Mouse (Mus musculus) C2C12 (cell line): ENCODE results near the gene Zswim8. TPM values are rescaled to one million over a fixed set of nuclear protein-coding genes. Genes with fewer than 3 reads are reported as not detected.

Experiments used
- H3K27me3 ChIP-seq: one replicate; pipeline ENCODE4 v1.6.1; 2011; ENCODE audit not compliant: control insufficient read depth, insufficient read depth, insufficient read length
- H3K36me3 ChIP-seq: one replicate; pipeline ENCODE4 v1.6.1; 2011; ENCODE audit not compliant: control insufficient read depth, insufficient read depth
- H3K4me3 ChIP-seq: one replicate; pipeline ENCODE4 v1.5.1; 2011; ENCODE audit warnings: mild to moderate bottlenecking, control low read depth; ENCODE audit not compliant: poor library complexity, insufficient read depth, severe bottlenecking
- H3K79me2 ChIP-seq: one replicate; pipeline ENCODE4 v1.6.1; 2011; ENCODE audit not compliant: control insufficient read depth, insufficient read depth
- H3K79me3 ChIP-seq: one replicate; pipeline ENCODE4 v1.6.1; 2011; ENCODE audit warnings: low read depth, control low read depth
- H3ac ChIP-seq: one replicate; pipeline ENCODE3; 2011; ENCODE audit warnings: low read depth; ENCODE audit not compliant: control insufficient read depth, insufficient read length
- CEBPB ChIP-seq: IDR thresholded peaks from one replicate; pipeline ENCODE4 v1.6.1; 2011; ENCODE audit warnings: low read depth, mild to moderate bottlenecking, control low read depth, moderate library complexity
- CTCF ChIP-seq: IDR thresholded peaks from one replicate; pipeline ENCODE4 v1.5.1; 2011; ENCODE audit not compliant: control insufficient read depth, insufficient read depth, insufficient read length
- FOSL1 ChIP-seq: IDR thresholded peaks from one replicate; pipeline ENCODE4 v1.8.0; 2011; ENCODE audit warnings: mild to moderate bottlenecking, low read length; ENCODE audit not compliant: poor library complexity, insufficient read depth, severe bottlenecking
- MAX ChIP-seq: IDR thresholded peaks from one replicate; pipeline ENCODE4 v1.6.1; 2011; ENCODE audit warnings: mild to moderate bottlenecking, control low read depth
- MYOD1 ChIP-seq: IDR thresholded peaks from one replicate; pipeline ENCODE4 v1.6.1; 2011; ENCODE audit warnings: low read depth; ENCODE audit not compliant: control insufficient read depth, insufficient read length
- MYOG ChIP-seq: IDR thresholded peaks from one replicate; pipeline ENCODE4 v1.6.1; 2011; ENCODE audit not compliant: control insufficient read depth, insufficient read length; ENCODE audit errors: extremely low read depth
- USF1 ChIP-seq: IDR thresholded peaks from one replicate; pipeline ENCODE4 v1.6.1; 2011; ENCODE audit warnings: low read depth, mild to moderate bottlenecking, control low read depth, moderate library complexity
- polyA plus RNA-seq: library from polyadenylated mRNA; unstranded; fragments of >200 nt; fragmentation: generic; extraction: Trizol; gene quantifications from one replicate; pipeline ENCODE4 v1.2.1, GENCODE M21; 2012; ENCODE audit warnings: missing spikeins

Zswim8 gene
- polyA plus RNA-seq, 1 experiment = 74.0 TPM

GRCm38 (mm10) chr14:20661661-20662331, 45.6 kb upstream of the Zswim8 start:
- Histone ChIP-seq H3K36me3 (no peaks in the 10 kb centered on the region), H3K79me2 (peaks cover 10% of the 10 kb centered on the region), H3K79me3 (peaks cover 2% of the 10 kb centered on the region), H3ac (peak overlapping the region; percentile 67), H3K27me3 (no peaks in the 10 kb centered on the region), H3K4me3 (peak overlapping the region; percentile 34)
- TF ChIP-seq MYOD1 (no peak), MYOG (no peak), CEBPB (no peak), CTCF (no peak), MAX (no peak), FOSL1 (no peak), USF1 (no peak)

DNA sequence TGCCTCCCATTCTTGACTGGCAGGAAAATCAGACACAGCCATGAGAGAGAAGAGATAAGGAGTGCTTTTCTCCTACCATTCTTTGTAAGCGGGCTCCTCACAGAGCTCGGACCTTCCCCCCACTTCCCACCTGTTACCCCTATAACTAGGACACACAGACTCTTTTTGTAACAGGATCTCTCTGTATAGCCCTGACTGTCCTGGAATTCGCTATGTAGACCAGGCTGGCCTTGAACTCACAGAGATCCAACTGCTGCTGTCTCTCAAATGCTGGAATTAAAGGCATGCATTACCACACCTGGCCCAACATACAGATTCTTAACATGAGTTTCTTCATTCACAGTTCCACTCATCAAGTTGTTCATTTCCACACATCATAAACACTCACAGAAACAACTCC, 44.6 kb upstream of the Zswim8 start:
- H3K79me2 ChIP-seq = peaks cover 10% of the 10 kb centered on the region
- H3K27me3 ChIP-seq = no peaks in the 10 kb centered on the region
- H3K4me3 ChIP-seq = no peak overlapping the region
- H3K79me3 ChIP-seq = peaks cover 2% of the 10 kb centered on the region
- H3K36me3 ChIP-seq = no peaks in the 10 kb centered on the region
- TF ChIP-seq MYOD1 (no peak), USF1 (no peak), CEBPB (no peak), MYOG (no peak), CTCF (no peak), FOSL1 (no peak), MAX (no peak)
- no peak overlapping the region for H3ac ChIP-seq

GRCm38 (mm10) chr14:20663601-20664000, 43.8 kb upstream of the Zswim8 start:
- no peak for TF ChIP-seq CEBPB
- TF ChIP-seq MYOG = no peak
- TF ChIP-seq CTCF = no peak
- no peak for TF ChIP-seq MYOD1
- no peak for TF ChIP-seq USF1
- Histone ChIP-seq H3K4me3 (peak overlapping the region; percentile 12), H3K36me3 (no peaks in the 10 kb centered on the region), H3K79me2 (peaks cover 10% of the 10 kb centered on the region), H3K79me3 (peaks cover 2% of the 10 kb centered on the region), H3ac (no peak overlapping the region), H3K27me3 (no peaks in the 10 kb centered on the region)

DNA sequence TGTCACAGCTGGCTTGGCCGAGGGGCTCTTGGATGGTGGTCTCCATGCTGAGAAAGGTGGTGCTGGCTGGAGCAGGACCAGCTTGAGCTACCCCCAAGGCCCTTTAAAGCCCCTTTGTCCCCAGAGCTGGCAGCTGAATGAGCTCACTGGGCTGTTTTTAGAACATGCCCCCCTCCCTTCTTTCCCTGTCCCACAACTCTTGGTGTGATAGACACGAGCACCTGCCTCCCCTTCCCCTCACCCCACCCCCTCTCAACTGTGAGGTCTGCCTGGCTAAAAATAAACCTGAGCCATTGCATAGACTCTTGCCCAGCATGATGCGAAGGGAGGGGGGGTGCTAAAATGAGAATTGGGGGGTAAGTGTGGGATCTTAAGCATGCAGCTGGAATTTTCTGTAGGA, 42.9 kb upstream of the Zswim8 start:
- H3K27me3 ChIP-seq = no peaks in the 10 kb centered on the region
- peaks cover 2% of the 10 kb centered on the region for H3K79me3 ChIP-seq
- no peak for TF ChIP-seq MYOG
- no peak for TF ChIP-seq CTCF
- TF ChIP-seq FOSL1 = no peak
- no peak for TF ChIP-seq MAX
- peak; percentile 64 for TF ChIP-seq MYOD1
- peak overlapping the region; percentile 42 for H3ac ChIP-seq
- H3K36me3 ChIP-seq = no peaks in the 10 kb centered on the region
- H3K79me2 ChIP-seq = peaks cover 10% of the 10 kb centered on the region
- H3K4me3 ChIP-seq = peak overlapping the region; percentile 25

GRCm38 (mm10) chr14:20667469-20667868, 39.9 kb upstream of the Zswim8 start:
- Histone ChIP-seq H3K27me3 (no peaks in the 10 kb centered on the region), H3K36me3 (no peaks in the 10 kb centered on the region), H3K79me3 (peaks cover 2% of the 10 kb centered on the region), H3ac (no peak overlapping the region), H3K79me2 (peaks cover 10% of the 10 kb centered on the region), H3K4me3 (no peak overlapping the region)
- TF ChIP-seq MAX (no peak), FOSL1 (no peak), MYOD1 (no peak), USF1 (no peak), MYOG (no peak), CTCF (no peak), CEBPB (no peak)

DNA sequence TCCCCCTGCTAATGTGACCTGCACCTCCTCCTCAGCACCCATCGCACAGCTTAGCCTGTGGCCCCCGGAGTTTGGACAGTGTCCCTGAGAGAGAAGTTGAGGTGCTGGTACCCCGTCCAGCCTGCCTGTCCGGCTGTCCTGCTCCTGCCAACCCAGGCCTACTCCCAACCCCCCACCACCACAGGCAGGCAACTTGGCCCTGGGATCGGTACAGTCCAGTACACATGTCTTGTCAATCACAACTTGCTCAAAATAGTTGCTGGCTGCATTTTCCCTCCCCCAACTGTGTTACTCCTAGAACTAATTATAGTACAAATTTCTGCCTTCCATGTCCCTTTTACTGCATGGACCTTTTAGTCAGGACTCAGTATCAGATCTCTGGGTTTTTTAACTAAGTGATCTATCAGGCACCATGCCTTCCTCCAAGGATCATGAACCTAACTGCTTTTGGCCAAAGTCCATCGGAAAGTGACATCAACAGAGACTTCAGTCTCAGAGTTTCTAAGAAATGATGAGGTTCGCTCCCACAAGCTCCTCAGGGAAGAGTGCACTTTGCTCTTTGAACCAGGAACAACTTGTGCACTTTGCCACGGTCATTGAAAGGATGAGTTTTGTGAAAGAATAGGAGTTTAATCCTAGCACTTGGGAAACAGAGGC, 39.1 kb upstream of the Zswim8 start, which contains the start of gene Synpo2l:
Gene Synpo2l (minus strand): TSS at position 201 of the 657 bp plus-strand sequence.
- Histone ChIP-seq H3K27me3 (no peaks in the 10 kb centered on the region), H3K4me3 (no peak within 1 kb of the TSS), H3ac (no peak within 1 kb of the TSS), H3K36me3 (no peaks in the 10 kb centered on the region), H3K79me2 (peaks cover 5% of the 10 kb centered on the region), H3K79me3 (no peaks in the 10 kb centered on the region)
- TF ChIP-seq MYOG (no peak), MYOD1 (peak; percentile 76), USF1 (no peak), FOSL1 (no peak), CEBPB (no peak), CTCF (no peak), MAX (no peak)
